Mouse (Mus musculus) macrophage (primary cell): ENCODE results near the gene Eif3i. TPM values are rescaled to one million over a fixed set of nuclear protein-coding genes. Genes with fewer than 3 reads are reported as not detected.

ENCODE experiments used
- H3K27ac ChIP-seq: fragments of 350-480 bp; formaldehyde crosslinking; 2 replicates; pipeline ENCODE4 v1.9.0; 2021
- H3K36me3 ChIP-seq: fragments of 350-480 bp; formaldehyde crosslinking; 2 replicates; pipeline ENCODE4 v1.9.0; 2021; ENCODE audit errors: inconsistent target
- H3K4me3 ChIP-seq: fragments of 350-480 bp; formaldehyde crosslinking; 2 replicates; pipeline ENCODE4 v1.9.0; 2021; ENCODE audit errors: inconsistent target
- H3K79me2 ChIP-seq: fragments of 350-480 bp; formaldehyde crosslinking; 2 replicates; pipeline ENCODE4 v1.9.0; 2021; ENCODE audit errors: inconsistent target
- WGBS: methylation state at CpG from one replicate; pipeline ENCODE4 v1.1.7; 2026; ENCODE audit warnings: inconsistent platforms; ENCODE audit not compliant: missing documents; 5-methylcytosine and 5-hydroxymethylcytosine counted together
- polyA plus RNA-seq: library from polyadenylated mRNA; stranded (reverse); fragments of 250-400 nt; gene quantifications from 3 replicates; pipeline ENCODE4 v1.2.4, GENCODE M21; 2018; ENCODE audit warnings: inconsistent platforms

Eif3i gene
- polyA plus RNA-seq, 1 experiment from 2014 or later, result 58.7 TPM

DNA sequence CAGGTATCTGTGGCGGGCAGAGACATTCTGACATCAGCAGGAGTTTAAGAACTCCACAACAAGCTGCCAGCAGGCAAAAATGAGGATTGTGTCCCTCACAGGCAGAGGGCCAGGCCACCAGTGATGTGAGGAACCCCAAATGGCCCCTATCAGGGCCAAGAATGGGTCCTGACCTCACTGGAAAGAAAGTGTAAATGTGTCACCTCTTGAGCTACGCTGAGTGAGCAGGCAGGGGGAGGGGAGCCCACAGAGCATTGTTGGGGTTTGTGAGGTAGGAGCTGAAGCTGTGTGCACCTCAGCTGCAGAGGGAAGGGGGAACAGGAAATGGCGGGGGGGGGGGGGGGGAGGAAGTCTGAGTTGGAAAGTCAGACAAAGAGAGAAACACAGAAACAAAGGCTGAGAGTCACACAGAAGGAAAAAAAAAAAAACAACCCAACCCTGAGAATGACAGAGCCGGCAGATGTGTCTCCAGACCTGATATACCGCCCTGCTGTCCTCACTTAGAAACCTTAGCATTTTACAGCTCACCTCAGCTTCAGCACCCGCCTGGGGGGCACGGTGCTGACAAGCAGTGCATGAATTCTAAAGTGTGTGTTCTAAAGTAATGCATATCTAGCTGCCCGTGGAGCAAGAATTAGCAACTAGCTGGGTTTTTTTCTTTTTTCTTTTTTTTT, 25.1 kb downstream of the Eif3i start:
- 10% methylated on average over 7 of the region's 8 CpGs for WGBS
- Histone ChIP-seq H3K36me3 (no peaks in the 10 kb centered on the region), H3K79me2 (no peaks in the 10 kb centered on the region), H3K27ac (no peak overlapping the region), H3K4me3 (no peak overlapping the region)

DNA sequence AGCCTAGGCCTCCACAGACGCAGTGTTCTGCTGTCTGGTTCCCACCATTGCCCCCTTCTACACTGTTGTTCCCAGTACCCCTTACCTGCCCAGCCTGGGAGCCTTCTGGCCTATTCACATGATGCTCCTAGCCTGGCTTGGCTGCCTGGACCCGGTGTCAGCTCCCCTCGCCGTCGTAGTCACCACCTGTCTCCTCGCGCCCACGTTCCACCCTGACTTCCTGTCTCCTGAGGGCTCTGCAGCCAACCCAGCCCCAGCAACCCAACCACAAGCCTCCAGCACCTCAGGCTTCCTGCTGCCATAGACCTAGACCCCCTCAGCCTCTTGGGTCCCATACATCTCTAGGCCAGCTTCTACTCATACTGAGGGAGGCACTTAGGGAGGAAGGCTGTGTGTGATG, 27.0 kb downstream of the Eif3i start, which contains the start of gene Lck:
Gene Lck (minus strand): TSS at position 212 of the 400 bp plus-strand sequence.
- Histone ChIP-seq H3K4me3 (no peak within 1 kb of the TSS), H3K27ac (no peak within 1 kb of the TSS)
- 43% methylated on average over 8 of the region's 8 CpGs for WGBS

DNA sequence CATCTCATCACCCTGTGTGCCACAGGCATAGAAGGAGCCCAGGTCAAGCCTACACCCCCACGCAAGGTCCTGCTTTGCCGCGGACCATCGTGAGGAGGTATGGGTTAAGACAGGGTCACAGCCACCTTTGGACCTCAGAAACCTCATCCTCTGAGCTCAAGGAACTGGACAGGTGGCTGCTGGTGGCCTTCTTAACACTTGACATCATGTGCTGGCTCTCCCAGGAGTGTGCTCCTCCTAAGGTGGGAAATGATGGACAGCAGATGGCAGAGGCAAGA, 27.4 kb downstream of the Eif3i start:
- H3K79me2 ChIP-seq, result no peaks in the 10 kb centered on the region
- H3K36me3 ChIP-seq, result no peaks in the 10 kb centered on the region
- no peak overlapping the region for H3K4me3 ChIP-seq
- 97% methylated on average over 4 of the region's 4 CpGs for WGBS
- no peak overlapping the region for H3K27ac ChIP-seq

More for the DNA sequence above, 27.0 kb downstream of the Eif3i start, which contains the start of gene Lck:
- Histone ChIP-seq H3K79me2 (no peaks in the 10 kb centered on the region), H3K36me3 (no peaks in the 10 kb centered on the region)

DNA sequence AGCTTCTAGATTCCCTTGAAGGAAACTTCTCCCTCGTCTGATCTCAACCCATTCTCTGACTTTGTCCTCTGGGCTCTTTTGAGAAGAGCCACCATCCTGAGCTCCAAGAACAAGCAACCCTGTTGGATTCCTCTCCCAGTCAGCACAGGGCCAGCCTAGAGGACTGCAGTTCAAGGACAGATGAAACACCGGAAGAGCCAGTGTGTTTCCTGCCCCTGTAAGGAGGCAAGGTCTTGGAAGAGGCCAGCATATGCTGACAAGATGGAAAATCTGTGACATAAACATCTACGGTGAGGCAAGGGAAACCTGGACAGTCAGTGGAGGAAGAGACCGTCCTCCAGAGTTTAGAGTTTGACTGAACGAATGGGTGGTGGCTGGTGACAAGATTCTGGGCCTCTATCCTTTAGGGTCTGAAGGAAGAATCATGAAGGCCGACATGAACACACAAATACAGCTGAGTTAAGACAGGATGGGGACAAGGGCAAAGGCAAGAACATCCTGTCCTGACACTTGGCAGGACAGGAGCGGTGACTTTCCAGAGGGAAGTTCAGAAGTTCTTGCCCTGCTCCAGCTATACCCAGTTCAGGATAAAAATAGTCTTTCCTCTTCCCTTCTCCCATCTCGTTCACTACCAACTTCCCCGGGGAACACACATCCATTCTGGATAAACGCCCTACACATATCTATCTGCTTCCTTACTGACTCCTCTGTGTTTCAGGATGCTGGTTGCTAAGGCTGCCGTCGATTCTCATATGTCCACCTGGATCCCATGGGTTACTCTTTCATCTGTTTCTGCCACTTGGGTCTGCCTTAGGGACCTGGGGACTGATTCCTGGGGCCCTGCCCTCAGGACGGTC, 28.0 kb downstream of the Eif3i start:
- 91% methylated on average over 13 of the region's 13 CpGs for WGBS
- H3K27ac ChIP-seq, result no peak overlapping the region
- H3K4me3 ChIP-seq, result no peak overlapping the region
- H3K36me3 ChIP-seq, result no peaks in the 10 kb centered on the region
- no peaks in the 10 kb centered on the region for H3K79me2 ChIP-seq

DNA sequence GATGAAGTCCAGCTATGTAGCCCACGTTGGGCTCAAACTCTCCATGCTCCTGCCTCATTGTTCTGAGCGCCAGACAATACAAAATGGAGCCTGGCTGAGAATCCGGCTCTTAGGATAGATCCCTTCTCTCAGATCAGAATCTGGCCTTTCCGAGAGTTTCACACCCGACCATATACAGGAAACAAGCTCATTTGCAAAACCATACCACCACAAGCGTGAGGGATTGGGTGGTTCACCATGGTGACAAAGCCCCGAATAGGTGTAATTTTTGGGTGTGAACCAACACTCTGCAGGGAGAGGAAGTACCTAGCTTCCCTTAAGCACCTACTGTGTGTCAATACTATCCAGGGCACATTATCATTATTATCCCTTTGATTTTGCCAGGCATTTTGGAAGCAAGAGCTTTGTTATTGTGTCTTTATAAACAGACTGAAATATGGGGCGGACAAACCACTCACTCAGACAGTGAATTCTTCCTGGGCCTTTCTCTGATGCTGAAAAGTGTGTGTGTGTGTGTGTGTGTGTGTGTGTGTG, 28.8 kb downstream of the Eif3i start:
- H3K4me3 ChIP-seq, result no peak overlapping the region
- 68% methylated on average over 8 of the region's 8 CpGs for WGBS
- no peaks in the 10 kb centered on the region for H3K36me3 ChIP-seq
- H3K79me2 ChIP-seq, result no peaks in the 10 kb centered on the region
- H3K27ac ChIP-seq, result no peak overlapping the region

DNA sequence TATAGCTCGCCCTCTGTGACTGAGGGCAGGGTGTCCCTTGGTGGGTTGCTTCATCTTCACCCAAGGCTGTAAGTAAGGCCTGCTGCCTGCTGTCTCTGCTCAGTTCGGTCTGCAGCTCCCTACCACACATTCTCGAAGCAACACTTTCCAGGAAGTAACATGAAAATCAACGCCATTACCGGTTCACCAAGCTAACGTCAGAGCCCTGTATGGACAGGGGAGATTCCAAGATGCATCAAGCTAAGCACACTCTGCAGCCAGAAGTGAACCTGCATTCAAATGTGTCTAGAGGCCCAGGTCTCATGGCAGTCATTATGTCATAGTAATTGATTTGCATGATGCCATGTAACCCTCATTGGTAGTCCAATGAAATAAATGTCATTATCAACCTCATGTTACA, 30.4 kb downstream of the Eif3i start:
- WGBS, result 95% methylated on average over 6 of the region's 6 CpGs
- Histone ChIP-seq H3K27ac (no peak overlapping the region), H3K36me3 (no peaks in the 10 kb centered on the region), H3K4me3 (no peak overlapping the region), H3K79me2 (no peaks in the 10 kb centered on the region)

DNA sequence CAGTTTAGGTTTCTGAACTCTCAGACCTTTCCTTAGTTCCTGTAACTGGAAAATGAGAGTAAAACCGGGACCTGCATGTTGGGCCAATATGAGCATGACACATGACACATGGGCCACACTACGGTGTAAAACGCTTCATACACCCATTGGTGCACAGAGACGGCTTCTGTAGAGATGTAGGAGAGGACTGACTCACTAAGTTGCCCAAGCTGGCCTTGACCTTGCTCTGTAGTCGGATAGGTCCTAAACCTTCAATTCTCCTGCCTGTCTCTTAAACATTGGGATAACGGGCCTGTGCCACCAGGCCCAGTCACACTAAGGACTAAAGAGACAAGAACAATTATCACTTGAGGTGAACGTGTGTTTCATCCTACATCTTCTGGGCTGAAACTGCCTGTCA, 32.1 kb downstream of the Eif3i start:
- 92% methylated on average over 7 of the region's 7 CpGs for WGBS
- no peaks in the 10 kb centered on the region for H3K36me3 ChIP-seq
- H3K4me3 ChIP-seq, result no peak overlapping the region
- H3K27ac ChIP-seq, result no peak overlapping the region
- H3K79me2 ChIP-seq, result no peaks in the 10 kb centered on the region

DNA sequence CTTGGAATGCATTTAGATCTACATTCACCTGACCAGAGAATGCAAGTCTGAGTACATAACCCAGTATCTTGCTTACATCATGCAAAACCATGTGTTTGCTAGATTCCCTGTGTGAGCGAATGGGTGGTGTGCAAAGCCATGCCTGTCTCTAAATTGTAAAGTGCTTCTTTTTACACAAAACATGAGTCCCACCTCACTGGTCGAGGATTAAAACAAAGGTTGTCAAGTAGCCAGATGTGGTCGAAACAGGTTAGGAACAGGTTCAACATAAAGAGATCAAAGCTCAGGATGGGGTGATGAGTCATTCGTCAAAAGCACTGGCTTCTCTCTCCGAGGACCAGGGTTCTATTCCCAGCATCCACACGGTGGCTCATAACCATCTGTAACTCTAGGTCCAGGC, 35.3 kb downstream of the Eif3i start:
- Histone ChIP-seq H3K4me3 (no peak overlapping the region), H3K36me3 (no peaks in the 10 kb centered on the region), H3K79me2 (no peaks in the 10 kb centered on the region), H3K27ac (no peak overlapping the region)
- 87% methylated on average over 6 of the region's 6 CpGs for WGBS

DNA sequence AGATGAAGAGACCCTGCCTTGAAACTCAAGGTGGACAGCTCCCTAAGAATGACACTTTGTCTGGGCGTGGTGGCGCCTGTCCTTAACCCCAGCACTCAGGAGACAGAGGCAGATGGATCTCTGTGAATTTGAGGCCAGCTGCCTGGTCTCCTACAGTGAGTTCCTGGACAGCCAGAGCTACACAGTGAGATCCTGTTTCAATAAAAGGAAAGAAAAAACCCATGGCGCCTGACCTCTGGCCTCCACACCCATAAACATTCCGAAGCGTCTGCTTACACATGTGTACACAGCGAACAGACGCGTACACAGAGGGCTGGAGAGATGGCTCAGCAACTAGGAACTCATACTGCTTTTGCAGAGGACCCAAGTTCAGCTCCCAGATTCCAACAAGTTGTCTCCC, 36.7 kb downstream of the Eif3i start:
- Histone ChIP-seq H3K4me3 (no peak overlapping the region), H3K27ac (no peak overlapping the region), H3K79me2 (no peaks in the 10 kb centered on the region), H3K36me3 (no peaks in the 10 kb centered on the region)
- 98% methylated on average over 8 of the region's 8 CpGs for WGBS

DNA sequence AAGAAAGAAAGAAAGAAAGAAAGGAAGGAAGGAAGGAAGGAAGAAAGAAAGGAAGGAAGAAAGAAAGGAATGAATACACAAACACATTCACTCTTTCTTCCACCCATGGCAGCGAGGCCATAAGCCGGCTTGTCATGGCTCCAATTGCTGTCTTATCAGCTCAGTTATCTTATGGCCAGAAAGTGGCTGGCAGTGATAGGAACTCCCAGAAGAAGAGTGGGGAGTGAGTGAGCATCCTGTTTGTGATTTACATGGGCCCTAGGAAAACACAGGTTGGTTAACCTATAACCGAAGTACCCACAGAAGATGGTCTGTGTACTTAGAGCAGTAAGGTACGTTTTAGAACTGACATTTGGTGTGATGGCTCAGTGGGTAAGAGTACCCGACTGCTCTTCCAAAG, 39.3 kb downstream of the Eif3i start:
- WGBS, result 97% methylated on average over 5 of the region's 5 CpGs
- H3K79me2 ChIP-seq, result no peaks in the 10 kb centered on the region

DNA sequence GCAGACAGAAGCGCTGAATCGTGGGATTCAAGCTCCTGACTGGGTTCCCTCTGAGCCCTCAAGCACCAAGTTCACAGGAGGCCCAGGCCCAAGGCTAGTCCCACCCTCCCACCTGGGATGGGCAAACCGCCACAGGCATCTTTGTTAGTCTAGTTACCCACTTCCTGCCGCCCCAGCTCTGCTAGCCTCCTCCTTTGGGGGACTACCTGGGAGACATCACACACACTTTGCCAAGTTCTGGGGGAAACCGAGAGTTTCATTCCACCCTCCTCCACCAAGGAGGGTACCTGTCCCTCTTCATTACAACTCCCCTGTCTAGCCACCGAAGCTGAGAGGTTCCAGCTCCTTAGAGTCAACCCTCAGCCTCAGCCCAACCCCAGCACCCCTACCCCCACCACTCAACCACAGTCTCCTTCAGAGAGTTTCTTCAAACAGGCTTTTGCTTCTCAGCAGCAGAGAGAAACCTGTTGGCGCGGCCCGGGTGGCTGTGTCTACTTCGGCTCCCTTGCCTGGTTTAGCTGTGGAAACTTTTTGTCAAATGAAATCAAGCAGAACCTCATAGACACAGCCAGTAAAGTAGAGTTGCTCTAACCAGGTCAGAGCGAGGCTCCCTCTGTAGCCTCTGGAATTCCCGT, 42.0 kb downstream of the Eif3i start:
- Histone ChIP-seq H3K4me3 (no peak overlapping the region), H3K79me2 (no peaks in the 10 kb centered on the region), H3K36me3 (no peaks in the 10 kb centered on the region), H3K27ac (no peak overlapping the region)
- 66% methylated on average over 12 of the region's 12 CpGs for WGBS

More for the DNA sequence above, 39.3 kb downstream of the Eif3i start:
- H3K36me3 ChIP-seq, result no peaks in the 10 kb centered on the region
- no peak overlapping the region for H3K27ac ChIP-seq
- H3K4me3 ChIP-seq, result no peak overlapping the region

DNA sequence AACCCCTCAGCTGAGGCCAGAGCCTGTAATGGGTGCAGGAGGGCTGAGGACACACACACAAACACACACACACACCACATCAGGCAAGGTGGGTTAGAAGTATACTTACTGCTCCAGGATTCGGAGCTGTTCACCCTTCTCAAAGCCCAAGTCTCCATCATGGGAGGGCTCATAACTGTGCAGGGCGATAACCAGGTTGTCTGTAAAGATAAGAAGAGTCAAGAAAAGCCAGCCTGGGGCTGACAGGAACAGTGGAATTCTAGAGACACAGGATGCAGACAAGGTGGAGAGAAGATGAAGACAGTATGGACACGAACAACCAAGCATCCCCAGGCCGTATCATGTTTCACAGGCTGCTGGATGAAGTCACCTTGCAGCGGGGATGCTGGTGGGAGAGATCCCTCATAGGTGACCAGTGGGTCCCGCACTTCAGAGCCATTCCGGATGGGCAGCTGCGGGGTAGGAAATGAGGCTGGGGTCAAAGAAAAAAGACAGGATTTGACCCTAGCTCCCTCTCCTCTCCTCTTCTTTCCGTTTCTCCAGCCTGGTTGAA, 43.1 kb downstream of the Eif3i start:
- Histone ChIP-seq H3K4me3 (no peak overlapping the region), H3K27ac (no peak overlapping the region)

DNA sequence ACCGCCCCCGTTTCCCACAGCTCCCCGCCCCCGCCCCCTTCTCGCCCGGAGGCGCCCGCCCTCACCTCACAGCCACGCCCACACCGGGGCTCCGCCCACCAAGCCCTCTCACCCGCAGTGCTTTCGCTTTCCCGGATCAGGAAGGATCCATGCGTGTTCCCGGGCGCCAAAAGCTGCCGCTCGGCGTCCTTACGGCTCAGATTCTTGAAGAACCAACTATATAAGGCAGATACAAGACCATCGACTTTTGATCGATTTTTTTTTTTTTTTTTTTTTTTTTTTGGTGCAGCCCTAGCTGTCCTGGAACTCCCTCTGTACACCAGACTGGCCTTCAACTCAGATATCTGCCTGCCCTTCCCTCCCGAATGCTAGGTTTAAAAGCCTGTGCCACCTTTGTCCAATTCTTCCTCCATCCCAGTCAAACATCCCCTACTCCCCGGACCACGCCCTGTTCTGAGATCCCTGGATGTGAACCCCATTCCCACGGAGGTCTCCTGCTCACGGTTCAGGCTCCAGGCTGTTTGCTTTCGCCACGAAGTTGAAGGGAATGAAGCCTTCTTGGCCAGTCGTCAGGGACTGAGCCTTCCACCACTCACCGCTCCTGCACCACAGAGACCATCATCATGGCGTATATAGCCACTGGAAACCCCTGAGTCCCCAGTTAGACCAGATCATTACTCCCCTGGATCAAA, 43.8 kb downstream of the Eif3i start:
- Histone ChIP-seq H3K27ac (peak overlapping the region; percentile 37), H3K79me2 (no peaks in the 10 kb centered on the region), H3K4me3 (peak overlapping the region; percentile 40), H3K36me3 (no peaks in the 10 kb centered on the region)
- 9% methylated on average over 33 of the region's 33 CpGs for WGBS

More for the DNA sequence above, 43.1 kb downstream of the Eif3i start:
- WGBS, result 97% methylated on average over 9 of the region's 9 CpGs
- Histone ChIP-seq H3K36me3 (no peaks in the 10 kb centered on the region), H3K79me2 (no peaks in the 10 kb centered on the region)

DNA sequence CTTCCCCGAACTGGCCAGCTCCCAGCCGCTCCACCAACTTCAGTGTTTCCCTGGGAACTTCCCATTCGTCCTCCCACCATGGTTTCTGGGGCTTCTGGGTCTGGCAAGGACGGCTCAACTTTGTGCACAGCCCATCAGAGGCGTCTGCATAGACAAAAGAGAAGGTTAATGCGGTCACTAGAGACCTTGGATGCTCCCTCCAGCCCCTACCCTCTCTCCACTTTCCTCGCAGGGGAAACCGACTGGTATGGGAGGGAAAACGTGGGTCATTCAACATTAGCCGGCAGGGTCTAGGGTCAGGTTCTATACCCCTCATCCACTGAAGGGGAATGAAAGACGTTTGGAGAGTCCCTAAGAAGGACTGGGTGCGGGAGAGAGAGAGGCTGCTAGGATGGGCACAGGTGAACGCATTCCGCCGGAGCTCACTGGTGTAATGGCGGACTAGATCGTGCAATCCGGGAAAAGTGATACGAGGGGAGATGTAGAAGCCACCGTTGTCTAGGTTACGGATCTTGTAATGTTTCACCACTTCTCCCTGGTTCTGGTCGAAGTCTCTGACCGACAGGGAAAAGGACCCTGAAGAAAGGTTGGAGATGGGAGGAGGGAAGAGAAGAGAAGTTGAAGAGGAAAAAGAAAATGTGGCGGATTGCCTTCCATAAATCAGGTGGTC, 44.5 kb downstream of the Eif3i start:
- Histone ChIP-seq H3K4me3 (peak overlapping the region; percentile 40), H3K36me3 (no peaks in the 10 kb centered on the region), H3K79me2 (no peaks in the 10 kb centered on the region), H3K27ac (no peak overlapping the region)
- under 1% methylated on average over 24 of the region's 24 CpGs for WGBS
